Mouse (Mus musculus) MN1 (cell line): Measurements from ENCODE around the gene Yipf1.
"Not testable (repeated sequence)": the region's sequence is repeated elsewhere in the genome, so short reads cannot be mapped to it uniquely, and the experiment has no call there.

ENCODE experiments used
- DNase-seq: peaks from one replicate; pipeline ENCODE4 v3.0.0-alpha.2; 2016; ENCODE audit warnings: low spot score

The Yipf1 gene

DNA sequence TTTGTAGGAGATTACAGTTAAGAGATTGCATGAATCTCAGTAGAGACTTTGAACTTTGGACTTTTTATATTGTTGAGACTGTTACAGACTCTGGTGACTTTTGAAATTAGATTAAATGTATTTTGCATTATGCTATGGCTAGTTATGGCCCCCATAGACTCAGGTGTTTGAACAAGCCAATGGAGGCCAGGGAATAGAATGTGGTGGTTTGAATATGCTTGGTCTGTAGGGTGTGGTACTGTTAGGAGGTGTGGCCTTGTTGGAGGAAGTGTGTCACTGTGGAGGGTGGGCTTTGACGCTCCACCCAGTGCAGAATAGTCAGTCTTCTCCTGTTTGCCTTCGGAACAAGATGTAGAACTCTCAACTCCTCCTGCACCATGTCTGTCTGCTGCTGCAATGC, 8.9 kb downstream of the Yipf1 start:
- DNase-seq, result no peak

DNA sequence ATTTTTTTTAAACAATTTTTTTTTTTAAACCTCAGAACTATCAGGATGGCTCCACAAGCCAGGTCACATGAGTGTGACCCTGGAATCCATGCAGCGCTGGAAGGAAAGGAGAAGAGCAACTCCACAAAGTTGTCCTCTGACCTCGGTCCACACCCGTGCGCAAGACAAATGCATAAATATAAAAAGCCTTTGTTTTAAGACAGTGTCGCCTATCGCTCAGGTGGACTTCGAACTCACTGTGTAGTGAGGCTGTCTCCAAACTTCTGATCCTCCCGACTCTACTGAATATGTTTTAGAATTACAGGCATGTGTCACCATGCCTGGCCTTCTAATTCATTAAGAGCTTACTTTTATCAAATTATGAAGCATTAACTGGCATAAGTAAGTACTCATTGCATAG, 14.4 kb downstream of the Yipf1 start:
- DNase-seq, result no peak

DNA sequence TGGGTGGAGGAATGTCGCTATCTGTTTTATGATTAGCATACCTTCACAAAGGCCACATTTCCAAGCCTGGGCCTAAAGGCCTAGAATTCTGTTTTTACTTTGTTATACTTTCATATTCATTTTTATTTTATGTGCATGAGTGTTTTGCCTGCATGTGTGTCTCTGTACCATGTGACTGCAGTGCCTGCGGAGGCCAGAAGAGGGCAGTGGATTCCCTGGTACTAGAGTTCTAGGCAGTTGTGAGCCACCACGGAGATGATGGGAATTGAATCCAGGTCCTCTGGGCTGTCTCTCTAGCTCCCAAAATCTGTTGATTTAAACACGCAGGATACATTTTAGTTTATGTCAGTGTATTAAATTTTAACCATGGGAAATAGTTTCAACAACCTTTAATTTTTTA, 19.4 kb downstream of the Yipf1 start:
- DNase-seq, result no peak

DNA sequence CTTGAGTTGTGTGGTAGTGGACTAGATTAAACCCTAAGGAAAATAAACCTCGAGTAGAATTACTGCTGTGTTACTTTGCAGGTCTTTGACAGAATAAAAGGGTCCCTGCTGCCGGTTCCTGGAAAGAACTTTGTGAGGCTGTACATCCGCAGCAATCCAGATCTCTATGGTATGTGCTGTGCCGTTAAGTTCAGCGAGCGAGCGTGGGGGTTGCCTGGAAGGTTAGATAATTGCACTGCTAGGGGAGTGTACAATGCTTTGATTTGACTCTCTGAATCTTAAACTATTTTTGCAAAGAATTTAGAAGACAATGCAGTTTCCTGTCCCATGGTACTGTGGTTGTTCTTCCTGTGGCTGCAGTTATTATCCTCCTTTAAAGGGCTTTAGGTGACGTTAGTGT, 22.2 kb downstream of the Yipf1 start:
- no peak for DNase-seq

DNA sequence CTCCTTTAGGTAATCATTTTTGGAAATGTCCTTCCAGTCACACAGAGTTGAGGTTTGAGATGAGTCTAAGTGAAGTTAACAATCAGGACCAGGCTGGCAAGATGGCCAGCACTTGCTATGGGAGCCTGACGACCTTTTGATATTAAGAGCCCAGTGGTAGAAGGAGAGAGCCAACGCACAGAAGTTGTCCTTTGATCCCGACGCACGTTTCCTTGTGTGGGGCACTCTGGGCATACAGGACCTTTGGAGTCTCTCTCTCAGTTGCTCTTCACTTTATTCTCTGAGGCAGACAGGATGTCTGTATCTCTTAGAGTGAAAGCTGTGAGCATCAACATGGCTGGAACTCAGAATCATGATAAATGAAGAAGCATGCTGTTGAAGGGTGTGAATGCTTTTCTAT, 23.3 kb downstream of the Yipf1 start:
- no peak for DNase-seq

DNA sequence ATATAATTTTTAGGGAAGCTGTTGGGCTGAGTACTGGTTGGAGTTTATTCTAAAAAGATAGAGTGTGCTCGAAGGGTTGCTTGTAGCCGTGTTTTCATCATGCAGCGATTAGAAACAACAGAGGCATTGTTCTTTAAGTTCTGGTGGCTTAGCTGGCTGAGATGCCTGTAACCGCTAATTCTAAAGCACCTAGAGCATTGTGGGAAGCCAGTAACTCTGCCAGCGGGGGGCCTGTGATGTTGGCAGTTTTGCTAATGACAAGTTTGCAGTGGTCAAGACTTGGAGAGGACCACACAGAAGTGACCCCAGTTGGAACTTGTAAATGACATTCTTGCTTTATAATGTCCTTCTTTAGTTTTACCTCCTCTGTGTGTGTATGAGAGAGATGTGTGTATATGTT, 27.2 kb downstream of the Yipf1 start:
- DNase-seq, result no peak

DNA sequence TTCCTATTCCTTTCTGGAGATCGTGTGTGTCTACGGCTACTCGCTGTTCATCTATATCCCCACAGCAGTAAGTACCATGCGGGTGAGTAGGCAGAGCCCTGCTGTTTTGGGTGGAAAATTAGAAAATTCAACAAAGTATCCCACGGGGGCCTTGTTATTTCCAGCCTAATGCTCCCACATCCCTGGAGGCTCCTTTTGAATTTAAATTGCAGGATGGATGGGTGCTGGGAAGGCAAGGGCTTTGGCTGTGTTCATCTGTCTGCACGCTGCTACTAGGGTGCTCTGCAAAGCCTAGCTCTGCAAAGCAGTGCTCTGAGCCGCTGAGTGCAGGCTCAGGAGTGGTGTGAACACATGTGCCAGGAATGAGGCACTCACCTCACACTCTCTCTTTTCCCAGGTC, 30.4 kb downstream of the Yipf1 start:
- DNase-seq, result no peak

DNA sequence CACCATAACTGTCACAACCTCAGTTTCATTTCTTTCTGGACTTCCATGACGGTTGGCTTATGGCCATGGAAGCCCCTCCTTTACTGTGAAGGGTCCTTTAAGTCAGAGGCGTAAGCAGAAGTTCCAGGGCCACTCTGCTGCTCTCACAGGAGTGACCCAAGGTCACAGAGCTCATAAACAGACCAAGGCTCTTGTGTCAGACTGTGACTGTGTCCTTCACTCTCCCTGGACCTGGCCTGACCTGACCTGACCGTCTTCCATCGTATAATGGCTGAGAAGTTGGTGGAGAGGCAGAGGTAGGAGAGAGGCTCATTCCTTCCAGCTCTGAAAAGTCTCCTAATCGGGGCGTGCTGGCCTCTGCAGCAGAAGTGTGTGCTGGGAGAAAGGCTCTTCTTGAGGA, 33.1 kb downstream of the Yipf1 start:
- DNase-seq, result no peak

DNA sequence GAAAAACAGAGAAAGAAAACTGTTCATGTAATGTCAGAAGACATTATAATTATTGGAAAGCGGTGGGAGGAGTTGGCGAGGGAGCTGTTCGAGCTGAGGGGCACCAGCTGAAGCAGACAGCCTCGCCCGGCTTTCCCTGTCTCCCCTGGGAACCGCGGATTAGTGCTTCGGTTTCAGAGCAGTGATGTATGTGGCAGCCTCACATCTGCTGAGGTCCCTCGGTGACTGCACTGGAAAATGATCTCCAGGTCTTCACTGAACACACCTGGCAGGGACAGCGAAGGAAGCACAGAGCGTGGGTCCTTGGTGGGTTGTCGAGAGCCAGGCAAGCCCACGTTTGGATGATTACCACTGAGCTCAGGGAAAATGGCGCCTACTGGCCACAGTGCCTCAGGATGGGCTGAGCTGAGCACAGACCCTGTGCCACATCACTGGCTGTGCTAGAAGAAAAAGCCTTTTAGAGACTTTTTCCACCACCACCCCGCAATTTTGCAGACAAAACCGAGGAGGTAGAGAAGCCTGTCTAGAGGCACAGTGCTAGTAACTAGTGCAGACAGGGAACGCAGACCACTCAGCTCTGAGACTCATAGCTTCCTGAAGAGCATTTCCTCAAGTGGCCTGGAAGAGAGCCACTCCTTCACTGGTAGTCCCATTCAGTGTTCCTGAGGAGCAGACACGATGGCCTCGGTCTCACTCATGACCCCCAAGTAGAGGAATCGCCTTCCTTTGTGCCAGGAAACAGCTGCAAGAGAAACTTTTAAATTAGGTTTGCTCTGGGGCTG, 34.6 kb downstream of the Yipf1 start:
- no peak for DNase-seq

DNA sequence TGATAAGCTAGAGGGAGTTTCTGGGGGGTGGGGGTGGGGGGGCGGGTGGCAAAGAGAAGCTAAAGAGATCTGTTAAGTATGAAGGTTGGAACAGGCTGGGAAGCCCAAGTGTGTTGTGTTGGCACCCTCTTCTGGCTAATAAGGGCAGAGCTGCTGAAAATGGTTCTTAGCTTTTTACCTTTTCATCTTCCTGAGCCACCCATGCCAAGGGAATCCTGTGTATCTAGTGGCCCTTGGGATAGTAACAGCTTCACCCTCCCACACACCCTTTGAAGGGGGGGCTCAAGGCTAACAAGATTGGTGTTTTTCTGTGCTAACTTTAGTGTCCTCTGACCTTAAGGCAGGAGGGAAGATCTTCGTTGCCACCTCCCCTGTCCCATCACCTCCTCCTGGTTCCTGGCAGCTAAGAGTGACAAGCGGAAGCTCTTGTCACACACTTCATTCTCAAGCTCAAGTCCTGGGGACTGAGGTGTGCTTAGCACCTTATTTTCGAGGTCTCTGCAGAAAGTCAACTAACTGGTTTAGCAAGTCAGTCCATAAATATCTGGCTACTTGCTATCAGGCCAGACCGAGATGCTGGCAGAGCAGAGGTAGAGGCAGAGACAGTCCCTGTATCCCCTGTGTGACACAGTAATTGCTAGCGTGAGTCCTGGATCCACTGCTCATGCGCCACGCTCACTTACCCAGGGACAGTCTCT, 35.3 kb downstream of the Yipf1 start:
- DNase-seq, result peak; percentile 33

DNA sequence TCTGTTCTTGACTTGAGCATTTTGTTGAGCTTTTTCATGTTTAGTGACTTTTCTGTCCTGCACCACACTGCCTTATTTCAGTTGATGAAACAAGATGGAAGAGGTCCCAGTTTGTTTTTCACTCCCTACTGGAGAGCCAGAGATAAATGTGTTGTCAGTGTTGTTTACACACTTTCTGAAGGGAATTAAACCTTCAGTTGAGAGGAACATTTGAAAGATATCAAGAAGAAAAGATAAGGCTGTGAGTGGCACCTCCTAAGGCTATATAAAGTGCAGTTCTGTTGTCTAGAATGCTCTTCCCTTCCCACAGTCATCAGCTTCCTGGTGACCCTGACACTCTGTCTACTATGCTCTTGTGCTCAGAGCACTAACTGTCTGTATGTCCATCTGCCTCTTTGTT, 37.2 kb downstream of the Yipf1 start:
- no peak for DNase-seq

DNA sequence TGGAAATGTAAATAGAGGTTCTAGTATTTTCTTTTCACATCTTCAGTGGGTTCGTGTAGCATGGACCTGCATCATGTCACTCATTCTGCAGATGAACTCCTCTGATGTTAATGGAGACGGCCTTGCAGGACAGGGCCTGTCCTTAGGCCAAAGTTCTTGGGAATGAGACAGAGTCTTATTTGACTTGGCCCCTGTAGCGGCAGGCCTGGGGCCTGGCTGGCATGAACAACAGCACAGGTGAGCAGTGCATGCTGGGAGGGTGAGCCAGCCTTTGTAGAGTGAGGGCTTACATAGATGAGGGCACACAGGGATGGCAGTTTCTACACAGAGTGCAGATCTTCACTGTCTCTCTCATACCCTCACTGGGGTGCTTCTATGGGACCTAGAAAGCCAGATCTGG, 39.4 kb downstream of the Yipf1 start:
- no peak for DNase-seq

DNA sequence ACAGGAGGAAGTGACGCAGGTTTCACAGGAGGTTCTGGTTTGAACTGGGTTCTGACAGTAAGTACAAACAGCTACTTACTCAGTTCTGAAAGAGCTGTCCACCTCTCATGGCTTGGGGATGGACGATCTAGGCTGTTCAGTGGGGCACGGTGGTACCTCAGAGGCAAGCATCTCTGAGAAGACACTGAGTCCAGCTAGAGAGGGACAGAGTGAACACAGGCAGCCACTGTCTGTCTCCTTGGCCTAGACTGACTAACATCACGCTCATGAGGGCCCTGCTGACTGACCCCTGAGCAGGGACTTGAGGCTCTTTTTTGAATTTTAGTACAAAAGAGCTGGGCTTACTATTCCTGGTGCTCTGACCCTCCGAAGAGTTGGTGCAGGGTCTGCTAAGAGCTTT, 40.0 kb downstream of the Yipf1 start:
- DNase-seq, result no peak

DNA sequence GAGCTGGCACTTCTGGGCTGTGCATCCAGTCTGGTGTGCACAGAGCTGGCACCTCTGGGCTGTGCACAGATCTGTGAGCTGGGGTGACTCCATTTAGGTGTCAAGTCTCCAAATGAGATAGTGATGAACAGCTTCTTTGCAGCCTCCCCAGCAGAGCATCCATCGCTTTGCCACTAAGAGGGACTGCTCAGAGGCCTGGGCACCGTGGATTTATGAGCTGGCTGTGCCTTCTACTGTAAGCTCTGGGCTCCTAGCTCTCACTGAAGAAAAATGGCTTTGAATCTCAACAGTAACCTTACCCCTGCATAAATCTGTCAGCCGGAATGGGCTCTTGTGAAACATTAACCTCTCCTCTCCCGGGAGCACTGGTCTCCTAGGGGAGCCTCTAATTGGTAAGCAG, 40.4 kb downstream of the Yipf1 start:
- no peak for DNase-seq

DNA sequence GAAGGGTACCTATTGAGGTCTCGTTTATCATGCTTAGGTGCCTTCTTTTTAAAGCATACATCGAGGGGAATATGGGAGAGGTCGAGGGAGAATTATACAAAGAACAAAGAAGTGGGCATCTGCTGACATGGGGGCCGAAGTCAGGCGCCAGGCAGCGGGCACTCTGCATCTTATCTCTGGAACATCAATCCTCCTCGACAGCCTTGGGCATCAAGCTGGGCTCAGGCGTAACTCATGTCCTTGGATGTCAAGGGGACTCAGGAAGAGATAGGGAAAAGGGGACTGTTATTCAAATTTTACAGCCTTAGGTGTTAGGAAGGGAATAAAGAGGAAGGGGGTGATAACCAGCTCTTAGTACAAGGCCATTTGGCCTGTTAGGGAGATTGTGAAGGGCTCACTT, 43.0 kb downstream of the Yipf1 start:
- DNase-seq, result not testable (repeated sequence)

DNA sequence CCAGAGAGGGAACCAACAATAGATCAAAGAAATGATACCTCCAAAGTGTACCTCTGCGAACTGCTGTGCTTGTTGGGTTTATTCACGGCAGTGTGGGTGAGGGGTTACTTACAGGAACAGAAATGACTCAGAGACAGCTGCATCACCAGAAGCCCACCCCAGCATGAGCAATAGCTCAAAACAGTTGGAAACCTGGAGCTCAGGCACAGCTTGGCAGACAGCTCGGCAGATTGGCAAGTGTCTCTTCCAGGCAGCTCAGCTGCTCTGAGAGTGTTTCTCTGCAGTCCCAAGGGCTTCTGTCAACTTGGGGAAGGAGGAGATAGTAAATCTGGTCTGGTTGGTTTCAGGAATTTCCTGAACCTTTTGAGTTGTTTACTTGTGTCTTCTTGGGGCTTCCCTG, 44.3 kb downstream of the Yipf1 start:
- no peak for DNase-seq

DNA sequence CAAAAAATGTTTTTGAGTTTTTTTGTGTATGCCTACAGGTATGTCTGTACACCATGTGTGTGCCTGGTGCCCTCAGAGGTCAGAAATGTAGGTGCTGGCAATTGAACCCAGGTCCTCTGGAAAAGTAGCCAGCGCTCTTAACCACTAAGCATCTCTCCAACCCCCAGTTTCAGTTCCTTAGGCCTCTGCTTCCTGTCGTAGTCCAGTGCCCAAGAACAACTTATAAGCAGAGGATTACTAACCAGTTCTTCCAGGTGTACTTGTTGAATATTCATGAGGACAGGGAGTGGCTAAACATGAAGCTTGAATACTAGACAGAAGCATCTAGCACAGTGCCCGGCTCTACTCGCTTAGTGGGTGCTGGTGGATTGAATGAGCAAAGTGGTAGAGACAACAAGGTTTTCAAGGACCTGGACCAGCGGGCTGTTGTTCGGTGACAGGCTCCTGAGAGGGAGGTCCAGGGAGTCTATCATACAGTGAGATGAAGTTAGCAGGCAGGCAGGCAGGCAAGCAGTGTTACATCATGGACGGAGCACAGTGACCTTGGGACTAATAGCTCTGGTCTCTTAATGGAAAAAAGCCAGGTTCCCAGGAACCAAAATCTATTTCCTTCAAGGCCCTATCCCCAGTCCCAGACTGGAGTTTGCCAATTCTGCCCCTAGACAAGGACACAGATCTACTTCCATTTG, 46.4 kb downstream of the Yipf1 start:
- no peak for DNase-seq

DNA sequence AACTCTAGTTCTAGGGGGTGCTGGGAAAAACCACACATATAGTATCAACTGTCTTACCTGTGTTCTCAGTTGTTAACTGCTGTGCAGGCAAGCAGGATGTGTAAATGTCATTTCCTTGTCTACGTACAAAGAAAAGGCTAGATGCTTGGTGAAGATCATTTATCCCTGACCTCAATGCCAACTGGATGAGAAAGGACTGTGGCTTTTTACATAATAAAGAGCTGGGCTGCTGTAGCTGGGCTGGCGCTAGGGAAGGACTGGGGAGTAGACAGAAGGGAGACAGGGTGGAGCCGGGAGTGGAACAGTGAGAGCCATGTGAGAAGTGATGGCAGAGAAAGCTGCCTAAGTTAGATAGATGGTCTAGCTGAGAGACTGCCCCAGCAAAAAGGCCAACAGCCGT, 48.6 kb downstream of the Yipf1 start:
- no peak for DNase-seq

DNA sequence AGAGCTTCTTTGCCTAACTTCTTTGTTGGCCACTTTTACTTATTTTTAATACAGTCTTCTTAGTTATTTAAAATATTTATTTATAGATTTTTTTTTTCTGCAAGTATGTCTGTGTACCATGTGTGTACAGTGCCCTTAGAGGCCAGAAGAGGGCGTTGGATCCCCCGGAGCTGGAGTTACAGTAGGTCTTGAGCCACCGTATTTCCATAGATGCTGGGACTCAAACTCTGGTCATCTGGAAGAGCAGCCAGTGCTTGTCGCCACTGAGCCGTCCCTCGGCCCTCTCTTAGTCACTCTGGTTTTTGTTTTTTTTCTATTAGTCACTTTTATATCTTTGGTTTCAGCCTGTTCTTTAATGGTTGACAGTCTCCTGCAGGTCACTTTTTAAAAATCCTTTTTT, 49.4 kb downstream of the Yipf1 start:
- DNase-seq, result no peak

DNA sequence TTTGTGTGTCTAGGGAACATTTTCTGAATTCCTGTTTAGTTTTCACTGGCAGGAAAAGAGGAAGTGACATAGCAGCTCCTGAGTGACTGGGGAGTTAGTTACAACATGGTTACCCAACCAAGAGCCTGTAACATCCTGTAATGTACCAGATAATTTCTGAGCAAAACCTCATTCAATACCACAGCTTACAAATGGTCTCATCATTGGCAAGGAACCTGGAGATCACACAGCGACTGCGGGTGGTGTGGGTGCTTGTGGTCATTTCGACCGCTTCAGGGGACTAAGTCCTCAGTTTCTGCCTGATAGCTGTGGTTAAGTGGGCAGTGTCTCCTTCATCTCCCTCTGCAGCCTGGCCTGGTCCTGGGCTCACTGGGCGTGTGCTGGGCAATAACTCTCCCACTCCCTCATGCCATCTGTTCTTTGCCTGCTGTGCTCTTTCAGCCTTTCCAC, 50.1 kb downstream of the Yipf1 start:
- DNase-seq, result no peak

DNA sequence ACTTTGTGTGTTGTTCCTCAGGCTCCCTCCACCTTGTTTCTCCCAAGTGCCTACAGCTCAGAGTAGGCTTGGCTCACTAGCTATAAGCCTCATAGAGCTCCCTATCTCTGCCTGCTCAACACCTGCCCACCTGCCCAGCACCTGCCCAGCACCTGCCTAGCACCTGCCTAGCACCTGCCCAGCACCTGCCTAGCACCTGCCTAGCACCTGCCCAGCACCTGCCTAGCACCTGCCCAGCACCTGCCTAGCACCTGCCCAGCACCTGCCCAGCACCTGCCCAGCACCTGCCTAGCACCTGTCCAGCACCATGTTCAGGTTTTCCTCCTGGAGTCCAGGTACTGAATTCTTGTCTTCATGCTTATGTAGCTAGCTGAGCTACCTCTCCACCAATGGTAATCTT, 52.2 kb downstream of the Yipf1 start:
- not testable (repeated sequence) for DNase-seq

DNA sequence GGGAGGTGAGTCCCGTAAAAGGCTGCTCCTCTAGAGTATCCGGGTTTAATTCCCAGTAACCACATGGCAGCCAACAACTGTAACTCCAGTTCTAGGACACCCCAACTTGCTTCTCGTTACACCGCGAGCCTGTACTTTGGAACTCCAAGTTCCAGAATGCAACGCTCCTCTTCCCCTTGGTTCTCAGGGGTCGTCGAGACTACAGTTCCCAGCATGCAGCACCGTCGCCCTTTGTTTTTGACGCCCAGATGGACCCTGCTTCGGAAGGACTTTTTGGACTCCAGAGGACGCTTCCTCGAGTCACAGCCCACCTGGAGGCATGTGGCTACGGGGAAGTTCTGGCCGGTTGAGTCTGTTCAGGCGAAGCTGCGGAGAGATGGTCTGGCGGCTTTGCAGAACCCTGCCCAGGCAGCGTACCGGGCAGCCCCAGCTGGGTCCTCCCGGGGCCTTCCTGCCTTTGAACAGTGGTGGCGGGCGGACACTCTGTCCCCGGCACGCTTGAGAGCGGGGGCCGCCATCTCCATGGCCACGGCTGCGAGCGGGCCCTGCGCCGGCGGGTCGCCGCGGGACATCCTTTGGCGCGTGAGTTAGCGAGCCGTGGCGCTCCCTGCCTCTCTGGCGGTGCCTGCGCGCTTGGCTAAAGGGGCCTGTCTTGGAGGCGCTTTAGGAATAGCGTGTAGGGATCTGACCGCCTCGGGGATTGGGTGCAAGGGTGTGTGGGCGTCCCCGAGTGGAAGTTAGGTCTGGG, 53.6 kb downstream of the Yipf1 start, which contains the start of gene Ndc1:
Gene Ndc1, plus strand, starts transcription at position 218 of the 748 bp plus-strand sequence.
- DNase-seq, result peak; percentile 79
